Mouse (Mus musculus) erythroid progenitor cell, adult 5-6 weeks (primary cell): ENCODE data around the gene Dennd1a. TPM values are rescaled to one million over a fixed set of nuclear protein-coding genes. Genes with fewer than 3 reads are reported as not detected.

Experiments used
- ATAC-seq: replicated peaks from 2 replicates; pipeline ENCODE4 v1.8.0; 2016; ENCODE audit warnings: moderate number of reproducible peaks, mild to moderate bottlenecking, moderate TSS enrichment, inconsistent platforms; ENCODE audit not compliant: poor library complexity, low FRiP score, severe bottlenecking
- total RNA-seq, 2 experiments: library from RNA; stranded (forward) in 1 of 2; stranded (reverse) in 1 of 2; fragments of 150-400 nt in 1 of 2; fragments of 186-747, 209-891 nt in 1 of 2; gene quantifications; 2 replicates each; pipeline versions ENCODE4 v1.2.3 to v1.2.4; 2015 to 2017; ENCODE audit warnings: low replicate concordance in 2 of 2

Dennd1a gene
- total RNA-seq, 2 experiments from 2014 or later = 34.8 to 52.1 TPM

GRCm38 (mm10) chr2:37842719-37843118 lies 444.5 kb downstream of the Dennd1a start:
- no peak for ATAC-seq

- ATAC-seq = no peak
Observed at GRCm38 (mm10) chr2:37842151-37842569, 445.0 kb downstream of the Dennd1a start.

GRCm38 (mm10) chr2:37839922-37840321 lies 447.3 kb downstream of the Dennd1a start:
- no peak for ATAC-seq

GRCm38 (mm10) chr2:37838202-37838984 lies 448.8 kb downstream of the Dennd1a start:
- ATAC-seq = no peak

GRCm38 (mm10) chr2:37837542-37837941 lies 449.6 kb downstream of the Dennd1a start:
- no peak for ATAC-seq

GRCm38 (mm10) chr2:37836926-37837325 lies 450.3 kb downstream of the Dennd1a start:
- no peak for ATAC-seq

- ATAC-seq = no peak
Observed at GRCm38 (mm10) chr2:37832253-37832652, 454.9 kb downstream of the Dennd1a start.

GRCm38 (mm10) chr2:37829758-37830275 lies 457.4 kb downstream of the Dennd1a start:
- ATAC-seq = no peak

- ATAC-seq = no peak
Observed at GRCm38 (mm10) chr2:37823826-37824225, 463.4 kb downstream of the Dennd1a start.

- no peak for ATAC-seq
Observed at GRCm38 (mm10) chr2:37822122-37822521, 465.1 kb downstream of the Dennd1a start.

GRCm38 (mm10) chr2:37819526-37820152 lies 467.6 kb downstream of the Dennd1a start:
- no peak for ATAC-seq

GRCm38 (mm10) chr2:37818761-37819525 lies 468.2 kb downstream of the Dennd1a start:
- no peak for ATAC-seq

GRCm38 (mm10) chr2:37815676-37816075 lies 471.5 kb downstream of the Dennd1a start:
- no peak for ATAC-seq

GRCm38 (mm10) chr2:37814820-37815361 lies 472.3 kb downstream of the Dennd1a start:
- ATAC-seq = no peak

GRCm38 (mm10) chr2:37812401-37812800 lies 474.8 kb downstream of the Dennd1a start:
- no peak for ATAC-seq

- no peak for ATAC-seq
Observed at GRCm38 (mm10) chr2:37811682-37812081, 475.5 kb downstream of the Dennd1a start.

GRCm38 (mm10) chr2:37802610-37803212 lies 484.5 kb downstream of the Dennd1a start:
- ATAC-seq = 0 out of 2 replicates have a peak, but pooled peaks have one; percentile 62

GRCm38 (mm10) chr2:37801687-37802086 lies 485.5 kb downstream of the Dennd1a start:
- no peak for ATAC-seq

- no peak for ATAC-seq
Observed at GRCm38 (mm10) chr2:37799137-37799536, 488.1 kb downstream of the Dennd1a start.

- no peak for ATAC-seq
Observed at GRCm38 (mm10) chr2:37797046-37797445, 490.1 kb downstream of the Dennd1a start.
